Comparison of ENCODE assay signal across 8 mouse cellular contexts in the genomic region with DNA sequence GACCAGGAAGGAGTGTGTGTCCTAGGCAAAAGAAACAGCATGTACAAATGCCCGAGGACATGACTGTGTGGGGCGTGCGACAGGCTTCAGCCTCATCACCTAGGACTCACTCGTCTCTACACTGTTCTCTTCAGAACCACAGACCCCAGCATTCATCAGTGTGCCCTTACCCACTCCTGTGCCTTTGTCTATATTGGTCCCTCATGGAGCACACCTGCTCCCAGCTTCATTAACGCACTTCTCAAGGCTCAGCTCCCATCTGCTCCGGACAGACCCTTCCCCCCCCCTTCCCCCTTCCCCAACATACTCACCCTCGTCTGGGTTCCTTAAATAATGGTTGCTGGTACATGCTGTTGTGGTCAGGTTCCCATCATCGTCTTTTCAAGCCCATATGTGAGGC. TPM values are rescaled to one million over a fixed set of nuclear protein-coding genes. Genes with fewer than 3 reads are reported as not detected.
A peak's percentile ranks its signal among the peaks of the same experiment; 100 is the strongest.
DNase-seq lines count a peak whose midpoint lies in the region; ATAC-seq and TF ChIP-seq lines count a peak whose summit lies in the region.

No protein-coding gene starts in this region.

- 60% methylated on average over 8 of the region's 8 CpGs for WGBS in lung, embryonic 14.5 days
- WGBS in forebrain, embryonic 12.5 days = 46% methylated on average over 8 of the region's 8 CpGs
- 56% methylated on average over 8 of the region's 8 CpGs for WGBS in intestine, postnatal 0 days
- WGBS in small intestine, adult 2 months = 68% methylated on average over 8 of the region's 8 CpGs

- peak overlapping the region; percentile 82 for H3K27ac ChIP-seq in lung, embryonic 14.5 days (ENCODE audit: low read depth)
- H3K27ac ChIP-seq in forebrain, embryonic 12.5 days = peak overlapping the region; percentile 53
- peak overlapping the region; percentile 82; the same call in 1 of the 2 replicates for H3K27ac ChIP-seq in intestine, postnatal 0 days (ENCODE audit: low read depth, low read length)
- peak overlapping the region; percentile 26; the same call in 1 of the 2 replicates for H3K27ac ChIP-seq in small intestine, adult 2 months (ENCODE audit: insufficient read depth, low read depth, low read length)

- peak overlapping the region; percentile 99 for H3K4me2 ChIP-seq in lung, embryonic 14.5 days
- H3K4me2 ChIP-seq in forebrain, embryonic 12.5 days = peak overlapping the region; percentile 100; the same call in 1 of the 2 replicates
- peak overlapping the region; percentile 99 for H3K4me2 ChIP-seq in intestine, postnatal 0 days (replicated peaks; ENCODE audit: low read depth)

- intact Hi-C loops in left cerebral cortex, postnatal 36 days (cut with DNase I) = no loop called here

- H3K4me3 ChIP-seq in lung, embryonic 14.5 days (ENCODE audit: low read depth, low read length) = peak overlapping the region; percentile 63
- no peak overlapping the region for H3K4me3 ChIP-seq in forebrain, embryonic 12.5 days (replicated peaks)
- H3K4me3 ChIP-seq in intestine, postnatal 0 days (ENCODE audit: low read depth, low read length) = peak overlapping the region; percentile 62
- peak overlapping the region; percentile 17 for H3K4me3 ChIP-seq in small intestine, adult 2 months (ENCODE audit: low read depth, low read length)

- H3K9ac ChIP-seq in lung, embryonic 14.5 days = peak overlapping the region; percentile 20; the same call in 1 of the 2 replicates
- H3K9ac ChIP-seq in forebrain, embryonic 12.5 days = no peak overlapping the region
- H3K9ac ChIP-seq in intestine, postnatal 0 days (ENCODE audit: low read depth, low read length) = 0 out of 2 replicates have a peak overlapping the region, but pooled peaks have one; percentile 17

- H3K27me3 ChIP-seq in lung, embryonic 14.5 days (ENCODE audit: insufficient read depth, low read length) = no peaks in the 10 kb centered on the region
- H3K27me3 ChIP-seq in forebrain, embryonic 12.5 days = peaks cover 21% of the 10 kb centered on the region
- H3K27me3 ChIP-seq in intestine, postnatal 0 days (replicated peaks; ENCODE audit: control insufficient read depth, insufficient read depth, low read length) = no peaks in the 10 kb centered on the region
- H3K27me3 ChIP-seq in small intestine, adult 2 months (ENCODE audit: control insufficient read depth, insufficient read depth, low read length) = peaks cover 3% of the 10 kb centered on the region; the same call in 1 of the 2 replicates

- H3K36me3 ChIP-seq in lung, embryonic 14.5 days (ENCODE audit: insufficient read depth) = no peaks in the 10 kb centered on the region
- H3K36me3 ChIP-seq in forebrain, embryonic 12.5 days (replicated peaks) = no peaks in the 10 kb centered on the region
- H3K36me3 ChIP-seq in intestine, postnatal 0 days (ENCODE audit: control insufficient read depth, insufficient read depth) = peaks cover 5% of the 10 kb centered on the region; the same call in 1 of the 2 replicates
- H3K36me3 ChIP-seq in small intestine, adult 2 months (ENCODE audit: control insufficient read depth, insufficient read depth, low read length) = no peaks in the 10 kb centered on the region

- DNase-seq in lung, embryonic 14.5 days = no peak
- DNase-seq in lung, postnatal 14 days = no peak
- no peak for DNase-seq in left cerebral cortex, postnatal 36 days (ENCODE audit: low spot score in 2 of 2)
- no peak for DNase-seq in spleen, adult 12 weeks (ENCODE audit: low spot score)
- DNase-seq in lung, postnatal 36 days = no peak

- TF ChIP-seq POLR2A in small intestine, adult 2 months (IDR thresholded peaks at IDR 0.05; ENCODE audit: low read depth, low read length) = no peak

- peaks cover 6% of the 10 kb centered on the region; the same call in 1 of the 2 replicates for H3K4me1 ChIP-seq in lung, embryonic 14.5 days (ENCODE audit: insufficient read depth)
- H3K4me1 ChIP-seq in forebrain, embryonic 12.5 days = peaks cover 21% of the 10 kb centered on the region
- peaks cover 5% of the 10 kb centered on the region; the same call in 1 of the 2 replicates for H3K4me1 ChIP-seq in intestine, postnatal 0 days (replicated peaks; ENCODE audit: control insufficient read depth, insufficient read depth, low read length)
- peaks cover 2% of the 10 kb centered on the region; the same call in 1 of the 2 replicates for H3K4me1 ChIP-seq in small intestine, adult 2 months (ENCODE audit: control insufficient read depth, insufficient read depth, insufficient read length, low read length)

- no peak for ATAC-seq in lung, embryonic 14.5 days (ENCODE audit: insufficient read depth)
- ATAC-seq in forebrain, embryonic 12.5 days (ENCODE audit: low FRiP score) = peak; percentile 60; the same call in 1 of the 2 replicates
- ATAC-seq in intestine, postnatal 0 days = no peak

- H3K9me3 ChIP-seq in lung, embryonic 14.5 days (ENCODE audit: low read depth, low read length) = no peaks in the 10 kb centered on the region
- H3K9me3 ChIP-seq in forebrain, embryonic 12.5 days = no peaks in the 10 kb centered on the region
- no peaks in the 10 kb centered on the region for H3K9me3 ChIP-seq in intestine, postnatal 0 days (ENCODE audit: control insufficient read depth)

- TF ChIP-seq CTCF in lung, embryonic 14.5 days (IDR thresholded peaks at IDR 0.05; ENCODE audit: low read depth) = no peak
- no peak for TF ChIP-seq CTCF in intestine, postnatal 0 days (IDR thresholded peaks at IDR 0.05; ENCODE audit: low read depth)
- TF ChIP-seq CTCF in small intestine, adult 2 months (IDR thresholded peaks at IDR 0.05; ENCODE audit: extremely low read depth, insufficient read length, insufficient replicate concordance, low read depth, low read length) = no peak

RNA-seq across cellular contexts. Expression of gene Ttc39a, which starts 1.0 kb away (rescaled TPM):
- 5.5 and 5.9 TPM in 2 replicates for polyA plus RNA-seq in lung, embryonic 14.5 days (2014; fragmentation: Nextera tagmentation; extraction: Ambion mirVana)
- polyA plus RNA-seq in forebrain, embryonic 12.5 days (2016; fragmentation: Nextera tagmentation; extraction: Ambion mirVana) = 1.1 and 2.5 TPM in 2 replicates
- 6.3 and 7.5 TPM in 2 replicates for polyA plus RNA-seq in intestine, postnatal 0 days (2015; fragmentation: Nextera tagmentation; extraction: Ambion mirVana)
- polyA plus RNA-seq in small intestine, adult 2 months (2012; rRNA removed) = 17.1 and 17.5 TPM in 2 replicates
- 1 to 10 TPM; 3.1 TPM for total RNA-seq in left cerebral cortex, postnatal 36 days (2021)

Comparison
In these comparisons a context has a peak if more than half of its experiments do, and no peak if none do; other contexts are left out.
1. H3K27ac ChIP-seq: peak in every context shown above with its lines; median percentile 82 in lung, embryonic 14.5 days; 82 in intestine, postnatal 0 days; 53 in forebrain, embryonic 12.5 days; 26 in small intestine, adult 2 months.